Mouse (Mus musculus) erythroid progenitor cell, adult 5-6 weeks (primary cell): ENCODE results near the gene Greb1. TPM values are rescaled to one million over a fixed set of nuclear protein-coding genes. Genes with fewer than 3 reads are reported as not detected.

ENCODE experiments used
- ATAC-seq: replicated peaks from 2 replicates; pipeline ENCODE4 v1.8.0; 2016; ENCODE audit warnings: moderate number of reproducible peaks, mild to moderate bottlenecking, moderate TSS enrichment, inconsistent platforms; ENCODE audit not compliant: poor library complexity, low FRiP score, severe bottlenecking
- total RNA-seq, 2 experiments: library from RNA; stranded (forward) in 1 of 2; stranded (reverse) in 1 of 2; fragments of 150-400 nt in 1 of 2; fragments of 186-747, 209-891 nt in 1 of 2; gene quantifications; 2 replicates each; pipeline versions ENCODE4 v1.2.3 to v1.2.4; 2015 to 2017; ENCODE audit warnings: low replicate concordance in 2 of 2

Gene Greb1
- total RNA-seq (2015; ENCODE audit: low replicate concordance) (not detected in 2 replicates), total RNA-seq (2017; ENCODE audit: low replicate concordance) (not detected in 2 replicates)

GRCm38 (mm10) chr12:16800259-16800958, at the start of gene Greb1:
TSS of gene Greb1 (minus strand) at chr12:16800886.
- no peak for ATAC-seq

DNA sequence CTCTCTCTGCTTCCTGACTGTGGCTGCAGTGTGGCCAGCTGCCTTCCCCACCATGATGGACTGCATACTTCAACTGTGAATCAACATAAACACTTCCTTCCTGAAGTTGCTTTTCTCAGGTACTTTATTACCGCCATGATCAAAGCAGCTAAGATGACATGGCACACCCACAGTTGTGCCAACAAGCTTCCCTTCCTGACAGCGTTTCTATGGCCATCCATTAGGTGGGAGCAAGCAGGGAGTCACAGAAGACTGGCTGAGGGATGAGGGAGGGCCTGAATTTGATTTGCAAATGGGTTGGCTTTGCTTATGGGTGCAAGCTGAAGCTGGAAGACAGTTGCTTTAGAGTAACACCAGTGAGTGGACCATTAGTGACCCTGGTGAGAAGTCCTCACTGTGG, 49.1 kb upstream of the Greb1 start:
- no peak for ATAC-seq

DNA sequence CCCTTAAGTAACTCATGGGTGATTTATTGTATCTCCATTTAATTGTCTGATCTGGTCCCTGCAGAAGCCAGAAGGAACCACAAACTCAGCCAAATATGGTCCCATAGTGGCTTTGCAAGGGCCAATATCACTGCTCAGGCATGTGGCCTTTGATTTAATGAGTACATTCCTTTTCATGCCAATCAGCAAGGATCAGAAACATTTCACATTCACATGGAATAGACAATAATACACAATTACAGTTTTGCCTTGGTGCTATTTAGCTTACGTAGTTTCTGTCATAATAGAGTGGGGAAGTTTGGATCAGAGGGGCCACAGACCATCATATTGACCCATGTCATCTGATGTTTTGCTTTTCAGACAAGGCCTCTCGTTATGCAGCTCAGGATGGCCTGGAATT, 47.8 kb upstream of the Greb1 start:
- ATAC-seq: no peak

DNA sequence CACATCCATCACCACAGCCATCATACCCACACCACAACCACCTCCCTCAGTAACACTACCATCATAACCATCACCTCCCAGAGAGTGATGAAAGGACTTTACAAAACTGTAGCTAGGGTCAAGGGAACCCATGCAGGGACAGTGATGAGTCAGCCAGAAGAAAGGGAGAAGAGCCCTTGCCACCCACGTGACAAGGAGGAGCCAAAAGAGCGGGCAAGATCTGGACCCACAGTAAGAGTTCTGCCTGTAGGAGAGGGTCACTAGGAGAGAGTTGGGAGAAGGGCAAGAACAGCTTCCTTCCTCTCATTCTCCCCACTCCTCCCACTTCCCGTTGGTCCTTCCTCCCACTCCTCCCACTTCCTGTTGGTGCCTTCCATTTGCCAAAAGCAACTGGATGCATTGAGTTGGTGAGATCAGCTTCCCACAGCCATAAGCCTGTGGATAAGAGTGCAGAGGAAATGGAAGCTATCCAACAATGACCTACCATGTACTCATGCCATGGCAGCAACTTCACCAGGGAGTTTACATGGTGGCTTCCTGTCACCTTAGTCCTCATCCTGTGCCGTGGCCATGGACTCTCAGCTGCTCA, 46.6 kb upstream of the Greb1 start:
- no peak for ATAC-seq

- no peak for ATAC-seq
Measured at GRCm38 (mm10) chr12:16844623-16845592, 44.2 kb upstream of the Greb1 start.

DNA sequence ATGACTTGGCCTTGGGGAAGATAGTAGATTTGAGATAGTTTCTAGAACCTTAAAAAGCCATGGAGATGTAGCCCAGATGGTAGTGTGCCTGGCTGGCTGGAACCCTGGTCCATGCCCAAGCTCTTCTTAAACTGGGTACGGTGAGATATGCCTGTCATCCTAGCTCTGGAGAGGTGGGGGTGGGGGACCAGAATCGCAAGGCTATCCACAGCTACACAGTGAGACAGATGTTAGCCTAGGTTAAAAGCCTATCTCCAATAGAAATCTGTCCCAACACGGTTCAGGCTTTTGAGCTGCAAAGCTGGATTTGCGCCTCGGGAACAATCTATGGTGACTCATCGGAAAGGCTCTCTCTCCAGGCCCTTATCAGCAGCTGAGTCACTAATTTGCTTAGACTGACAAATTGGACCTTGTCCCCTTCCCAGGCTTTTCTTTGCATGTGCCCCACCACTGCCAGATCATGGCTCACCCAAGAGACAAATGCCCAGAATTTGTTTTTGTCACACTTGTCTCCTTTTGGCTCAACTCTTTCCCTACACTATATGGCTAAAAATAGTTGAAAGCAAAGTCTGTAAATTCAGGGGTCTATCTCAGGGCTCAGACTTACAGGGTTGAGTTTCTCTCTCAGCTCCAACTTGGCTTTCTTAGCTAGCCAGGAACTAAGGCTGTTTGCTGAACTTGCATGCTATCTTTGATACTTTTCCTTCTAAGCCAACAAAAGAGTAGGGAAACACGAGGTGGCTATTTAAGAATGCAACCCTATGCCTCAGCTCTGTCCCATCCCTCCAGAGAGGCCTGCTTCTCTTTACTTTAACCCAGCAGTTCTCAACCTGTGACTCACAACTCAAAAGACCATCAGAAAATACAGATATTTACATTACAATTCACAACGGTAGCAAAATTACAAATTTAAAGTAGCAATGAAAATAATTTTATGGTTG, 40.4 kb upstream of the Greb1 start:
- no peak for ATAC-seq

DNA sequence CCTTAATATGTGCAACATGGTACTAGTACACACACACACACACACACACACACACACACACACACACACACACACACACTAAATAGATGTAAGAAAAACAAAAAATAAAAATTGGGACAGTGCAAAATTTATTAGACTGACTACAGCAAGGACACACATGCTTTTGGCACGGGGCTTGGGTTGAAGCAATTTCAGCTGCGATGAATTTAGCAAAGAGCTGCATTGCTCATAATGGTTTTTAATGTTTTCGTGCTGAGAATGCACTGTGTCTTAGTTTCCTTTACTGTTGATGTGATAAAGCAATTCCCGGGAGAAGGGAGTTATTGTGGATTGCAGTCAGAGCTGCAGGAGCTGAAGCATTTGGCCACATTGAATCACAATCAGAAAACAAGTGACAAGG, 37.1 kb upstream of the Greb1 start:
- no peak for ATAC-seq

GRCm38 (mm10) chr12:16836188-16836587, 35.5 kb upstream of the Greb1 start:
- no peak for ATAC-seq

DNA sequence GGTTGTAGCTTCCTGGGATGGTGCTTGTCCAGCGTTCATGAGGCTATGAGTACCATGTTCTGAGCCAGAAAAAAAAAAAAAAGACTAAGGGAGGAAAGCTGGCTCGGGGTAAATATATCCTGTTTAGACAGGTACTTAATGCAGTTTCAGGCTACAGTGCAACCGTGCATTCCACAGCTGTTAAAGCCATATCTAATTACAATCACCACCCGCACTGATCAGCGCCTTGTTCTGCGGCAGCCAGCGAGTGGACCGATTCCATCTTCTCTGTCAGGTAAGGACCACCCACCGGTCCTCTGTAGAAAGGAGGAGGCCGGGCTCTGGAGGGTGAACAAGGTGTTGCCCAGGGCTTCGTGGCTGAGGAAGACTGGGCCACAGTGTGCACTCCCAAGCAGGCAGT, 34.0 kb upstream of the Greb1 start:
- ATAC-seq: no peak

- ATAC-seq: no peak
Measured at GRCm38 (mm10) chr12:16831071-16831470, 30.4 kb upstream of the Greb1 start.

GRCm38 (mm10) chr12:16829785-16830184, 29.1 kb upstream of the Greb1 start:
- no peak for ATAC-seq

DNA sequence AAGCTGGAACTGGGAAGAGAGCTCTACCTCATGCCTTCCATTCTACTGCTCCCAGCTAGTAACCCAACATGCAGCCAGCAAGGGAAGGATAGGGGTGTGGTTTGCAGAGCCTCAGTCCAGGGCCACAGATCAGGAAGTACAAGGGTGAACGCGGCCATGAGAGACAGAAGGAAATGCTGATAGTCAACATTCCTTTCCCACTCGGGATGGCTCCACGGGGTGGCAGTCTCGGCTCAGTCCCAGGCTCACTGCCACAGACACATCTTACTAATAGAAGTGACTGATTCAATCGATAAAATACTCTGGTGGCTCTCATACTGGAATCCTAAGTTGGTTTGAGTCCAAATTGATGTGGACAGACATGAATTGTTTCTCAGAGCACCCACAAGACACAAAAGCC, 27.8 kb upstream of the Greb1 start:
- ATAC-seq: no peak

- ATAC-seq: no peak
Measured at GRCm38 (mm10) chr12:16823701-16824100, 23.0 kb upstream of the Greb1 start.

DNA sequence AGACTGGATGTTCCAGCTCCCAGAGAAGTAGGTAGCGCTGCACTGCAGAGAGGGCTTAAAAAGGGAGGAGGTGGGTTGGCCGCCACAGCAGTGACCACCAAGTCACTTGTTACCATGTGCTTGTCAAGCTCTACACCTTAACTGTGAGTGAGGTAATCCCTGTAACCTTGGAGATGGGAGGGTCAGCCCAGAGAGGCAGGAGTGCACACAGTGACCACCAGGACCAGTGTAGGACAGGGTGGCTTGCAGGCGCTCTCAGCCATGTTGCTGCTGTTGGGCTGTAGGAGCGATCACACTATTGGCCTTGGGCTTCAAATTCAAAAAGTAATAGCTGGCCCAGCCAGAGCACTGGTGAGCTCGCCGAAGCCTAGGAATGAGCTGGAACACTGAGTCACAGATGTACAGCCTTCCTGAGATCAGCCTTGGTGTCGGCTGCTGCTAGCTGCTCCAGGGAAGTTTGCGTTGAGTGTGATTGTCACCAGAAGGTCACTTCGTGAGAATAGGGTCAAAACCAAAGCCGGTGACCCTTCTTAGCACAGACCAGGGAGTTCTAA, 21.6 kb upstream of the Greb1 start:
- no peak for ATAC-seq

DNA sequence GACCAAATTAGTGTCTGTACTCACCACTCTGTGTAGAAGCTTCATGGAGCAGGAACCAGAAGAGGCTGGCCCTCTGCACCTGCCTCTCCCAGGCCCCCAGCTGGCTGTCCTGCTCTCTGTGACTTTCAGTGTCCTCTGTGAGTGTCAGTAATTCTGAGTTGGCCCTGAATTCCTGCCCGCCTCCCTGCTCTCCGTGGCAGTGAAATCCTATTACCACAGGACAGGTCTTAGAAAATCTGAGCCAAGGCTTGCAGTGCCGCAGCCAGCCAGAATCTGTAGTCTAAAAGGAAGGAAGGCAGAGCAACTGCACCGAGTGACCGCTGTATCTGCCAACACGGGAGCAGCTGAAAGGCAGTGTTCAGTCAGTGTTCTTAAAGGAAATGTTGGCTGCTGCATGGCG, 20.1 kb upstream of the Greb1 start:
- ATAC-seq: no peak

DNA sequence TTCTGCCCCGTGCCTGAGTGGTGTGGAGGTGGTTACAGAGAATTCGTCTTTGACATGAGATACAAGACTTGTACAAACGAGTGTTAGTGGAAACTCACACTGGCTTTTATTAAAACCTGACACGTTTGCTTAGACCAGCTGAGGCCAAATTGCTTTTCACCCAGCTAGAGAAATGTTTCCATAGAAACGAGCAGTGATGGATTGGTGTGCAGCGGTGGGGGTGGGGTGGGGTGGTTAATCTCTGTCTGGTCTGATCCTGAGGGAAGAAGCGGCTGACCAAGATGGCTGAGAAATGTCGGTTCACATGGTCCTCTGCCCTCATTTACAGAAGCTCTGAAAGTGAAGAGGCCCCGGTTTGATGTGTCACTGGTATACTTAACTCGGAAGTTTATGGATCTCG, 17.8 kb upstream of the Greb1 start:
- ATAC-seq: no peak

DNA sequence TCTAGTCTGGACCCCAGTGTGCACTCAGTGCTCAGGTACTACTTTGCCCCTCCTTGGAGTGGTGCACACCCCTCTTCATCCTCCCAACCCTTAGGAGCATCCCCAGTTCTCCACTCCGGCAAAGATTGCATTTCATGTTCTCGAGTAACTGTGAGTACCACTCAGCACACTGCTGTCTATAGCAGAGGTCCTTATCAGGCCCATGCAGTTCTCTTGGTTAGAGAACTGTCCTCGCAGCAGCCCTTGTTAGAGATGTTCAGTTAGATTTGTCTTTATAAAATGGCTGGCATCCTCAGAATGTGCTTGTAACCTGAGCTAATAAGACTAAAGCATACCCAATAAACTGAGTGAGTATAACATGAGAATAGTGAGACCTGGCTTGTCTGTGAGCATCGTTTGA, 16.5 kb upstream of the Greb1 start:
- ATAC-seq: 0 out of 2 replicates have a peak, but pooled peaks have one; percentile 25

DNA sequence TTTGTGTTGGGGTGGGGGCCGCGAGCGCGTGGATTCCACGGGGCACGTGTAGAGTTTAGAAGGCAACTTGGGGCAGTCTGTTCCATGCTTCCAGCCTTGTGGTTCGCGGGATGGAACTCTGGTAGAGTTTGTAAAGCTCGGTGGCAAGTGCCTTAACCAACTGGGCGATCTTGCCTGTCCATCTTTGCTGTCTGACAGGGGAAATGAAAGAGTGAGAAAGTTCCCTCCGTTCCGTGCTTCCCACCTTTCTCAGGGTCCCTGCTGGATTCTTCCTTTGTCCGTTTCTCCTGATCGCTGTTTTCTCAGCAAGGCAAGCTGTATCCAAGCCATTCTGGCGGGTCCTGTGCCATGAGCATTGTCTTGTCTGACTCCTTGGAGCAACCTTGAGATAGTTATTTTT, 10.8 kb upstream of the Greb1 start:
- peak; percentile 39 for ATAC-seq
